Mouse (Mus musculus): ENCODE measurements around the gene Gm21778. TPM values are rescaled to one million over a fixed set of nuclear protein-coding genes. Genes with fewer than 3 reads are reported as not detected.
"Not testable (repeated sequence)": the region's sequence is repeated elsewhere in the genome, so short reads cannot be mapped to it uniquely, and the experiment has no call there.

Gm21778 gene
- not detected for total RNA-seq (2021)
- long read RNA-seq, experiment 1 = 0 reads
- long read RNA-seq, experiment 2 = 0 reads

DNA sequence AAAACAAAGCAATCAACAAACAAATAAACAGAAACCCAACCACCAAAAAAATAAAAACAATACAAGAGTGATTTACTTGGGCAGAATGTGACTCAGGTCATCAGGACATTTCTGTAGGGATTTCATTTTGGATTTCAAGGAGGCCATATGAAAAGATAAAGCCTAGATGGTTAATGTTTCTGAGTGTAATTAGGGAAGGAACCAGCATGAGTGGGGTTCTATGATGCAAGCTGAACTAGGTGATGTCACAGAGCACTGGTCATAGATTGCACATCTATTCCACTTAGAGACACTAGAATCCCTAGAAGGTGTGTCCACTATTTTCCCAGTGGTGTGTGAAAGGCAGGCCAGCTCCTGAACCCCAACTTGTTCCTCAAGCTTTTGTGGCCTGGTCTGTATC, at the start of gene Gm21778:
Gene Gm21778 (plus strand): TSS at position 301 of the 400 bp plus-strand sequence.
- not testable (repeated sequence) for H3K27ac ChIP-seq; H3K4me3 ChIP-seq; DNase-seq (ENCODE audit: low spot score in 2 of 2)

Other genes starting within 250 kb of the Gm21778 start
- gene Gm20914, start 216.5 kb upstream of the Gm21778 start, total RNA-seq (2021) = not detected
- gene Gm28171, start 149.1 kb upstream of the Gm21778 start, total RNA-seq (2021) = not detected